Mouse (Mus musculus): ENCODE measurements around the gene Shank1. TPM values are rescaled to one million over a fixed set of nuclear protein-coding genes. Genes with fewer than 3 reads are reported as not detected.

Shank1 gene
- polyA plus RNA-seq, 1 experiment = 5.5 TPM

DNA sequence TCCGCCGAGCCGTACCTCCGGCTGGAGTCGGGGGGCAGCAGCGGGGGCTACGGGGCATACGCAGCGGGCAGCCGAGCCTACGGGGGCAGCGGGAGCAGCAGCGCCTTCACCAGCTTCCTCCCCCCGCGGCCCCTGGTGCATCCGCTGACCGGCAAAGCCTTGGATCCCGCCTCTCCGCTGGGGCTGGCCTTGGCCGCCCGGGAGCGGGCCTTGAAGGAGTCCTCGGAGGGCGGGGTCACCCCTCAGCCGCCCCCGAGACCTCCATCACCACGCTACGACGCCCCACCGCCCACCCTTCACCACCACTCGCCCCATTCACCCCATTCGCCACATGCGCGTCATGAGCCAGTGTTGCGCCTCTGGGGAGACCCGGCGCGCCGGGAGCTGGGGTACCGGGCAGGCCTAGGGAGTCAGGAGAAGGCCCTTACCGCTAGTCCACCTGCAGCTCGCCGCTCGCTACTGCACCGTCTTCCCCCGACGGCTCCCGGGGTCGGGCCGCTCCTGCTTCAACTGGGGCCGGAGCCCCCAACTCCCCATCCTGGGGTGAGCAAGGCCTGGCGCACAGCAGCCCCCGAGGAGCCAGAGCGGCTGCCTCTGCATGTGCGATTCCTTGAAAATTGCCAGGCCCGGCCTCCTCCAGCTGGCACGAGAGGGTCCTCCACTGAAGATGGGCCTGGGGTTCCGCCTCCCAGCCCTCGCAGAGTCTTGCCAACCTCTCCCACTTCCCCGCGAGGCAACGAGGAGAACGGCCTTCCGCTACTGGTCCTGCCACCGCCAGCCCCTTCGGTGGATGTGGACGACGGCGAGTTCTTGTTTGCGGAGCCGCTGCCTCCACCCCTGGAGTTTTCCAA is 42.9 kb downstream of the Shank1 start:
- TF ChIP-seq POLR2A (IDR thresholded peaks at IDR 0.05; ENCODE audit: control insufficient read depth, low read depth, low read length) (no peak), CTCF (IDR thresholded peaks at IDR 0.05; ENCODE audit: control insufficient read depth, insufficient read depth, insufficient replicate concordance, low read depth, low read length) (no peak)
- no peaks in the 10 kb centered on the region for H3K36me3 ChIP-seq (ENCODE audit: control insufficient read depth, insufficient read depth, low read length)
- H3K27me3 ChIP-seq (ENCODE audit: control insufficient read depth, insufficient read depth, low read length) = no peaks in the 10 kb centered on the region; the same call in none of the 2 replicates
- peak overlapping the region; percentile 14 for H3K4me3 ChIP-seq (ENCODE audit: control insufficient read depth, low read depth, low read length)
- H3K27ac ChIP-seq (ENCODE audit: control insufficient read depth, insufficient read depth, low read depth, low read length) = no peak overlapping the region
- peaks cover 33% of the 10 kb centered on the region for H3K4me1 ChIP-seq (ENCODE audit: control insufficient read depth, insufficient read depth, low read length)

DNA sequence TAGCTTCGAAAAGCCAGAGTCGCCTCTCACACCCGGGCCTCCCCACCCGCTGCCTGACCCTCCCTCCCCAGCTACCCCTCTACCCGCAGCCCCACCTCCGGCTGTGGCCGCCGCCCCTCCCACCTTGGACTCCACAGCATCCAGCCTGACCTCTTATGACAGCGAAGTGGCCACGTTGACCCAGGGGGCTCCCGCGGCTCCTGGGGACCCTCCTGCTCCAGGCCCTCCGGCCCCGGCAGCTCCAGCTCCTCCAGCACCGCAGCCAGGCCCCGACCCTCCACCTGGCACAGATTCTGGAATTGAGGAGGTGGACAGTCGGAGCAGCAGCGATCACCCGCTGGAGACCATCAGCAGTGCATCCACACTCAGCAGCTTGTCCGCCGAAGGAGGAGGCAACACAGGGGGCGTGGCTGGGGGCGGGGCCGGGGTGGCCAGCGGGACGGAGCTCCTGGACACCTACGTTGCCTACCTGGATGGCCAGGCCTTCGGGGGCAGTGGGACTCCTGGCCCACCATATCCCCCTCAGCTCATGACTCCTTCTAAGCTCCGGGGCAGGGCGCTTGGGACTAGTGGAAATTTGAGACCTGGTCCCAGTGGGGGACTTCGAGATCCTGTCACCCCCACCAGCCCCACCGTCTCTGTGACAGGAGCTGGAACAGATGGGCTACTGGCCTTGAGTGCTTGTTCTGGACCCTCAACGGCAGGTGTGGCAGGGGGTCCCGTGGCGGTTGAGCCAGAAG is 43.7 kb downstream of the Shank1 start:
- Histone ChIP-seq H3K36me3 (ENCODE audit: control insufficient read depth, insufficient read depth, low read length) (no peaks in the 10 kb centered on the region), H3K4me1 (ENCODE audit: control insufficient read depth, insufficient read depth, low read length) (peaks cover 33% of the 10 kb centered on the region), H3K4me3 (ENCODE audit: control insufficient read depth, low read depth, low read length) (peak overlapping the region; percentile 11; the same call in 1 of the 2 replicates), H3K27ac (ENCODE audit: control insufficient read depth, insufficient read depth, low read depth, low read length) (no peak overlapping the region), H3K27me3 (ENCODE audit: control insufficient read depth, insufficient read depth, low read length) (no peaks in the 10 kb centered on the region; the same call in none of the 2 replicates)
- TF ChIP-seq POLR2A (IDR thresholded peaks at IDR 0.05; ENCODE audit: control insufficient read depth, low read depth, low read length) (no peak), CTCF (IDR thresholded peaks at IDR 0.05; ENCODE audit: control insufficient read depth, insufficient read depth, insufficient replicate concordance, low read depth, low read length) (no peak)

DNA sequence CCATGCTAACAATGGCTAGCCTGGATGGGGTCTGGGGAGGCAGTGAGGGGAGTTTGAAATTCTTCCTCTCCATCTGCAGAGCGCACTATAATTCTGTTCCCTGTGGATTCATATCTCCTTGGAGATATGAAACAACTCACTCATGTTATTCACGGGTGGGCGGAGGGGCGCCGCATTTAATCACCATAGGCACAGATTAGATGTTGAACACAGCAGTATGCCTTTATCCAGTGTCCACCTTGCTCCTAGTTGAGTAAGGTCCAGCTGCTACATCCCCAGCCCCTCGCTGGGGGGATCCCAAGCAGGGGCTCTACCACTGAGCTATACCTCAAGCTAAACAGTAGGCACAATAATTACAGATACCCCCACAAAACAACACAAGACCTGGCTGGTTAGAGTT is 45.4 kb downstream of the Shank1 start:
- Histone ChIP-seq H3K27ac (ENCODE audit: control insufficient read depth, insufficient read depth, low read depth, low read length) (no peak overlapping the region), H3K4me3 (ENCODE audit: control insufficient read depth, low read depth, low read length) (no peak overlapping the region), H3K36me3 (ENCODE audit: control insufficient read depth, insufficient read depth, low read length) (no peaks in the 10 kb centered on the region), H3K27me3 (ENCODE audit: control insufficient read depth, insufficient read depth, low read length) (no peaks in the 10 kb centered on the region; the same call in none of the 2 replicates), H3K4me1 (ENCODE audit: control insufficient read depth, insufficient read depth, low read length) (peaks cover 44% of the 10 kb centered on the region)
- TF ChIP-seq CTCF (IDR thresholded peaks at IDR 0.05; ENCODE audit: control insufficient read depth, insufficient read depth, insufficient replicate concordance, low read depth, low read length) (no peak), POLR2A (IDR thresholded peaks at IDR 0.05; ENCODE audit: control insufficient read depth, low read depth, low read length) (no peak)

DNA sequence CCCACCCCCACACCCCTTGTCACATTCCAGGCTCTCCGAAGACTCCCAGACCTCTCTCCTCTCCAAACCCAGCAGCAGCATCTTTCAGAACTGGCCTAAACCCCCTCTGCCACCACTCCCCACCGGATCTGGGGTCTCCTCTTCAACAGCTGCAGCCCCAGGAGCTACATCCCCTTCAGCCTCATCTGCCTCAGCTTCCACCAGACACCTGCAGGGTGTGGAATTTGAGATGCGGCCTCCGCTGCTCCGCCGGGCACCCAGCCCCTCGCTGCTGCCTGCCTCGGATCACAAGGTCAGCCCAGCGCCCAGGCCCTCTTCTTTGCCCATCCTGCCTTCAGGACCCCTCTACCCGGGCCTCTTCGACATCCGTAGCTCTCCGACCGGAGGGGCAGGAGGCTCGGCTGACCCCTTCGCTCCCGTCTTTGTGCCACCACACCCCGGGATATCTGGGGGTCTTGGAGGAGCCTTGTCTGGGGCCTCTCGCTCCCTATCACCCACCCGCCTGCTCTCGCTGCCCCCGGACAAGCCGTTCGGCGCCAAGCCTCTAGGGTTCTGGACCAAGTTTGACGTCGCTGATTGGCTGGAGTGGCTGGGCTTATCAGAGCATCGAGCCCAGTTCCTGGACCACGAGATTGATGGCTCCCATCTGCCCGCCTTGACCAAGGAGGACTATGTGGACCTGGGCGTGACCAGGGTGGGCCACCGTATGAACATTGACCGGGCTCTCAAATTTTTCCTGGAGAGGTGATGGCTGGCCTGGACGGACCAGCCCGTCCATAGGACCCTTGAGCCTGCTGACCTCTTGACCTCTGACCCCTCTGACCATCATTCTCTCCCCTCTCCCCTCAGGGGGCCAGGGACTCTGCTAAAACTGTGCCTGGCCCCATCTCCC is 46.8 kb downstream of the Shank1 start:
- Histone ChIP-seq H3K27me3 (ENCODE audit: control insufficient read depth, insufficient read depth, low read length) (no peaks in the 10 kb centered on the region; the same call in 1 of the 2 replicates), H3K4me1 (ENCODE audit: control insufficient read depth, insufficient read depth, low read length) (peaks cover 43% of the 10 kb centered on the region), H3K27ac (ENCODE audit: control insufficient read depth, insufficient read depth, low read depth, low read length) (no peak overlapping the region), H3K4me3 (ENCODE audit: control insufficient read depth, low read depth, low read length) (no peak overlapping the region), H3K36me3 (ENCODE audit: control insufficient read depth, insufficient read depth, low read length) (no peaks in the 10 kb centered on the region)
- no peak for TF ChIP-seq CTCF (IDR thresholded peaks at IDR 0.05; ENCODE audit: control insufficient read depth, insufficient read depth, insufficient replicate concordance, low read depth, low read length)
- no peak for TF ChIP-seq POLR2A (IDR thresholded peaks at IDR 0.05; ENCODE audit: control insufficient read depth, low read depth, low read length)

DNA sequence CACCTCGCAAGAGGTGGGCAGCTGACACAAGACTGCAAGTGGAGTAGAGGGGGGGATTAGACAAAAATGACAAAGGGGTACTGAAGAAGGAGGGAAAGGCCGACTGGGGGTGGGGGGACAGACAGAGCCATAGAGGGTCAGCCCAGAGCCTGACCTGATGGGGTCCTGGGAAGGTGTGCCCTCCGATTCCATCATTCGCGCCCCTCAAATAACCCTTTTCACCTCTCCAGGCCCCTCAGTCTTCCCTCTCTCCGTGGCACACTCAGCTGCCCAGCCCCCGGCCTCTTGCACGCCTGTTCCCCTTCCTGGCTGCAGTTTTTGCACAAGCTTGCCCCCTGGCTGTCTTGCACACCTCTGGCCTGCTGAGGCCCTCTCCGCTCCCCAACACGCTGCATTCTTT is 47.5 kb downstream of the Shank1 start:
- no peak overlapping the region for H3K4me3 ChIP-seq (ENCODE audit: control insufficient read depth, low read depth, low read length)
- peaks cover 38% of the 10 kb centered on the region for H3K4me1 ChIP-seq (ENCODE audit: control insufficient read depth, insufficient read depth, low read length)
- no peak for TF ChIP-seq POLR2A (IDR thresholded peaks at IDR 0.05; ENCODE audit: control insufficient read depth, low read depth, low read length)
- no peak for TF ChIP-seq CTCF (IDR thresholded peaks at IDR 0.05; ENCODE audit: control insufficient read depth, insufficient read depth, insufficient replicate concordance, low read depth, low read length)
- H3K27me3 ChIP-seq (ENCODE audit: control insufficient read depth, insufficient read depth, low read length) = no peaks in the 10 kb centered on the region
- H3K27ac ChIP-seq (ENCODE audit: control insufficient read depth, insufficient read depth, low read depth, low read length) = no peak overlapping the region
- H3K36me3 ChIP-seq (ENCODE audit: control insufficient read depth, insufficient read depth, low read length) = no peaks in the 10 kb centered on the region

DNA sequence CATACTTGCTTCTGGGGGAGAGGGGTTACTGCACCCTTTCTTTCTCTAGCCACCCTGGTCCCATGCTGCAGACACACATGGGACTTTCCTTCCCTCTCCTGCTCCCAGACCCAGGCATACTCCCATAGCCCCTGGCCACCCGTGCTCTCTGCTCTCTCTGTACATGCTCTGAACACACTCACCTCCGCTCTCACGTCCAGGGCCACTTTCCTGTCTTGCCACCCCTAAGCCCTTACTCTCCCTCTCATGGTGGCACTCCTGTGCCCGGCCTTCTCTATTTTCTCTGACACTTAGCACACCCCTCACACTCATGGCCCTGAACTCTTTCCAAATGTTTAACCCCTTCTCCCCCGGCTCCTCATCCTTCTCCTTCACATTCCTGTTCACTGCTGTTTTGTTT is 48.0 kb downstream of the Shank1 start:
- H3K36me3 ChIP-seq (ENCODE audit: control insufficient read depth, insufficient read depth, low read length) = no peaks in the 10 kb centered on the region
- H3K27me3 ChIP-seq (ENCODE audit: control insufficient read depth, insufficient read depth, low read length) = no peaks in the 10 kb centered on the region
- H3K27ac ChIP-seq (ENCODE audit: control insufficient read depth, insufficient read depth, low read depth, low read length) = no peak overlapping the region
- no peak for TF ChIP-seq CTCF (IDR thresholded peaks at IDR 0.05; ENCODE audit: control insufficient read depth, insufficient read depth, insufficient replicate concordance, low read depth, low read length)
- no peak for TF ChIP-seq POLR2A (IDR thresholded peaks at IDR 0.05; ENCODE audit: control insufficient read depth, low read depth, low read length)
- H3K4me1 ChIP-seq (ENCODE audit: control insufficient read depth, insufficient read depth, low read length) = peaks cover 37% of the 10 kb centered on the region
- H3K4me3 ChIP-seq (ENCODE audit: control insufficient read depth, low read depth, low read length) = no peak overlapping the region

All from testis, adult 2 months (tissue).